Mouse (Mus musculus) forebrain, embryonic 11.5 days (tissue): ENCODE measurements around the gene Gm26602. TPM values are rescaled to one million over a fixed set of nuclear protein-coding genes. Genes with fewer than 3 reads are reported as not detected.
A peak's percentile ranks its signal among the peaks of the same experiment; 100 is the strongest.

Experiments used
- ATAC-seq: fragments of 200-750 bp; cut with Nextera tagmentation; replicated peaks from 2 replicates; pipeline ENCODE4 v1.8.0; 2017; ENCODE audit warnings: moderate TSS enrichment; ENCODE audit not compliant: low FRiP score
- DNase-seq: peaks from one replicate; pipeline ENCODE4 v3.0.0-alpha.2; 2017; ENCODE audit warnings: low spot score
- H3K27ac ChIP-seq: fragments of 300-500 bp; sonication (generic); 2 replicates; pipeline ENCODE4 v1.5.1; 2014; ENCODE audit warnings: low read depth, low read length
- H3K27me3 ChIP-seq: fragments of 300-500 bp; sonication (generic); 2 replicates; pipeline ENCODE4 v1.6.1; 2014; ENCODE audit warnings: mild to moderate bottlenecking, low read length, mixed read lengths; ENCODE audit not compliant: control insufficient read depth, insufficient read depth
- H3K36me3 ChIP-seq: fragments of 300-500 bp; sonication (generic); 2 replicates; pipeline ENCODE4 v1.6.1; 2014; ENCODE audit warnings: mild to moderate bottlenecking, low read length, moderate library complexity, mixed read lengths; ENCODE audit not compliant: control insufficient read depth, insufficient read depth
- H3K4me1 ChIP-seq: fragments of 300-500 bp; sonication (generic); replicated peaks from 2 replicates; pipeline ENCODE4 v1.6.1; 2014; ENCODE audit warnings: low read length, mixed read lengths; ENCODE audit not compliant: control insufficient read depth, insufficient read depth
- H3K4me2 ChIP-seq: fragments of 300-500 bp; sonication (generic); 2 replicates; pipeline ENCODE4 v1.6.1; 2014; ENCODE audit warnings: low read depth, mild to moderate bottlenecking, low read length, moderate library complexity, mixed read lengths; ENCODE audit not compliant: severe bottlenecking
- H3K4me3 ChIP-seq: fragments of 300-500 bp; sonication (generic); 2 replicates; pipeline ENCODE4 v1.5.1; 2014; ENCODE audit warnings: low read depth, low read length
- H3K9ac ChIP-seq: fragments of 300-500 bp; sonication (generic); 2 replicates; pipeline ENCODE4 v1.6.1; 2014; ENCODE audit warnings: low read length
- H3K9me3 ChIP-seq: fragments of 300-500 bp; sonication (generic); 2 replicates; pipeline ENCODE4 v1.6.1; 2016; ENCODE audit warnings: low read length, mixed read lengths; ENCODE audit not compliant: control insufficient read depth
- WGBS: fragments of 180-500 bp; shearing (Covaris S2); extraction: QIAGEN DNeasy Blood & Tissue Kit; methylation state at CpG from one replicate; pipeline ENCODE4 v1.1.7; 2014; 5-methylcytosine and 5-hydroxymethylcytosine counted together
- polyA plus RNA-seq: library from polyadenylated mRNA; unstranded; fragments of >200 nt; fragmentation: Nextera tagmentation; extraction: Ambion mirVana; gene quantifications from 2 replicates; pipeline ENCODE4 v1.2.1, GENCODE M21; 2014

Gene Gm26602
- polyA plus RNA-seq, 1 experiment from 2014 or later = 14.8 TPM

DNA sequence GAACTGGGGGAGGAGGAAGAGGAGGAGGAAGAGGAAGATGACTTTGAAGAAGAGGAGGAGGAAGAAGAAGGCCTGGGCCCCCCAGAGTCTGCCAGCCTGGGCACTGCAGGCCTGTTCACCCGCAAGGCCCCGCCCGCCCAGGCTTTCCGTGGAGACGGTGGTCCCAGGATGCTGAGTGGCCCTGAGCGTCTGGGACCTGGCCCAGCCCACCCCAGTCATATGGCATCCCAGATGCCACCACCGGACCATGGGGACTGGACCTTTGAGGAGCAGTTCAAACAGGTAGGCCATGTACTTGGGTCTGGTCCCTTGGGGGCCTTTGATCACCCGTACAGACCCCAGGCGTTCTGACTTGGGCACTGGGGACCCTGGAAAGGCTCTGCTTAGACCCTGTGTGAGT is 21.1 kb downstream of the Gm26602 start:
- Histone ChIP-seq H3K27ac (no peak overlapping the region), H3K4me1 (peaks cover 9% of the 10 kb centered on the region), H3K4me3 (no peak overlapping the region), H3K27me3 (no peaks in the 10 kb centered on the region), H3K36me3 (no peaks in the 10 kb centered on the region), H3K9ac (no peak overlapping the region), H3K9me3 (no peaks in the 10 kb centered on the region), H3K4me2 (no peak overlapping the region)
- 84% methylated on average over 9 of the region's 9 CpGs for WGBS
- no peak for ATAC-seq
- no peak for DNase-seq

DNA sequence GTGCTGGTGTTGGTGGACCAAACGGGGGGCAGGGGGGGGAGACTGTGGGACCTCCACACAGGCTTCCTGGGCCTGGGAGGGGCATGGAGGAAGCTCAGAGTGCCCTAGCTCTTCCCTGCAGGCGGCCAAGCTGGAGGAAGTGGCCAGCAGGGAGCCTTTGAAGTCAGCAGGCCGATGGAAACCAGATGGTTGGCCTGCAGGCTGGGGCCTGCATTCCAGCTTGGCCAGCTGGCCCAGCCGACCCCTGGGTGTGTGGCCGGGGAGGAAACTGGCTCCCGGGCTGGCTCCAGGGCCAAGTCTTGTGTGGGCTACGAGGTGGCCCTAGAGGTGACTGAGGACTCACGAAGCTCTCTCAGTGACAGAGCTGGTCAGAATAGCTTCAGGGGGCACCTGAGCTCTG is 22.1 kb downstream of the Gm26602 start:
- no peak overlapping the region for H3K4me2 ChIP-seq
- H3K9ac ChIP-seq = no peak overlapping the region

GRCm38 (mm10) chr10:79933145-79933679 is 22.6 kb downstream of the Gm26602 start:
- Histone ChIP-seq H3K9ac (no peak overlapping the region), H3K4me2 (no peak overlapping the region), H3K4me1 (peaks cover 9% of the 10 kb centered on the region), H3K27ac (no peak overlapping the region), H3K36me3 (no peaks in the 10 kb centered on the region), H3K9me3 (no peaks in the 10 kb centered on the region), H3K4me3 (no peak overlapping the region), H3K27me3 (no peaks in the 10 kb centered on the region)
- DNase-seq = no peak
- WGBS = 74% methylated on average over 9 of the region's 9 CpGs
- no peak for ATAC-seq

More for the DNA sequence above, 22.1 kb downstream of the Gm26602 start:
- no peaks in the 10 kb centered on the region for H3K27me3 ChIP-seq
- H3K4me3 ChIP-seq = no peak overlapping the region
- no peak for ATAC-seq
- no peak overlapping the region for H3K27ac ChIP-seq
- WGBS = 32% methylated on average over 8 of the region's 8 CpGs
- no peaks in the 10 kb centered on the region for H3K36me3 ChIP-seq
- no peak for DNase-seq
- H3K4me1 ChIP-seq = peaks cover 9% of the 10 kb centered on the region
- no peaks in the 10 kb centered on the region for H3K9me3 ChIP-seq

DNA sequence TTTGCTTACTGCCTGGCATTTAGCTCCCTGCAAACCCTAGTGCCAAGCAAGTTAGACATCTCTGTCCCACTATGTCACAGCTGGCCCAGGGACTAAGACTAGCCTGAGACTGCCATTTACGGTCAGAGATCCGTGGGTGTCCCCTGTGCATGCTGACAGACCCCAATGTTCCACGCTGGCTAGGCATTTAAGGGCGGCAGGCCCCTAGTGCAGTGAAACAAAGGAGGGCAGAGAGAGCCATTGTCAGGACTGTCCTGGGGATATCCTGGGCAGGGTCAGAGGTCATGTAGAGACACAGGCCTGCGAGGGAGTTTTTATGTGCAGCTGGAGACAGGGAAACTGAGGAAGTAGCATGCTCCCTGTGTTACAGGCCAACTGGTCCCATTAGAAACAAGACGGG is 23.2 kb downstream of the Gm26602 start:
- no peak overlapping the region for H3K4me2 ChIP-seq
- no peak overlapping the region for H3K9ac ChIP-seq
- ATAC-seq = no peak
- H3K4me3 ChIP-seq = no peak overlapping the region
- no peaks in the 10 kb centered on the region for H3K27me3 ChIP-seq
- no peak for DNase-seq
- H3K9me3 ChIP-seq = no peaks in the 10 kb centered on the region
- no peaks in the 10 kb centered on the region for H3K36me3 ChIP-seq
- 40% methylated on average over 6 of the region's 6 CpGs for WGBS
- H3K27ac ChIP-seq = no peak overlapping the region
- H3K4me1 ChIP-seq = peaks cover 6% of the 10 kb centered on the region

GRCm38 (mm10) chr10:79934272-79934721 is 23.6 kb downstream of the Gm26602 start:
- Histone ChIP-seq H3K9me3 (no peaks in the 10 kb centered on the region), H3K27ac (no peak overlapping the region), H3K4me3 (no peak overlapping the region), H3K9ac (no peak overlapping the region), H3K4me1 (peaks cover 3% of the 10 kb centered on the region; the same call in 1 of the 2 replicates), H3K36me3 (no peaks in the 10 kb centered on the region), H3K27me3 (no peaks in the 10 kb centered on the region), H3K4me2 (no peak overlapping the region)
- DNase-seq = no peak
- WGBS = 84% methylated on average over 13 of the region's 13 CpGs
- no peak for ATAC-seq

DNA sequence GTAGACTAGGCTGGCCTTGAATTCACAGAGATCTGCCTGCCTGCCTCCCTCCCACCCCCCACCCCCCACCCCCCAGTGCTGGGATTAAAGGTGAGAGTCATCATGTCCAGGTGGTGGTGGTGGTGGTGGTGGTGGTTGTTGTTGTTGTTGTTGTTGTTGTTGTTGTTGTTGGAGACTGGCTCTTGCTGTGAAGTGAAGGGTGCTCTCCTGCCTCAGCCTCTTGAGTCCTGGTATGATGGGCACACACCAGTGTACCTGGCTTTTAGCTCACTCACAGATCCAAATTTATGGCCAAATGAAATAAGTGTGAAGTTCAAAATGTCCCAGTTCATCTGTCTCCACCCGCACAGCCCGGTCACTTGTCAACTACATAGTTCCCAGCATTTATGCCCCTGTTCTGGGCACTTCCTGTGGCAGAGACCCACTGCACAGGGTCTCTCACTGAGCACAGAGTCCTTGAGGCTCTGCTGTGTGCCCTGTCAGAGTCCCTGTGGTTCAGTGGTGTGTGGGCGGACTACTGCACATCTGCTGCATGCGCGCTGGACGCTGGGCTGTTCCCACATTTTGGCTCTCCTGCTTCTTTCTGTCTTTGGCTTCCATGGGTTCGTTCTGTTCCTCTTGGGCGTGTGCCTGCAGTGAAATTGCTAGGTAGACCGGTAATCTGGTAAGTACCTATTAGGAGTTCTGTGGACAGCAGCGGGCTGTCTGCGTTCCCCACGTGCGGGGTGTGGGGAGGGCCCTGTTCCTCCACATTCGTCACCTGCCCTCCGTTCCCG is 24.3 kb downstream of the Gm26602 start:
- no peak for ATAC-seq
- H3K4me3 ChIP-seq = no peak overlapping the region
- peaks cover 3% of the 10 kb centered on the region; the same call in 1 of the 2 replicates for H3K4me1 ChIP-seq

GRCm38 (mm10) chr10:79936284-79936910 is 25.7 kb downstream of the Gm26602 start:
- Histone ChIP-seq H3K36me3 (no peaks in the 10 kb centered on the region), H3K27me3 (no peaks in the 10 kb centered on the region), H3K9ac (no peak overlapping the region), H3K4me1 (peaks cover 3% of the 10 kb centered on the region; the same call in 1 of the 2 replicates), H3K4me3 (no peak overlapping the region), H3K27ac (peak overlapping the region; percentile 3; the same call in 1 of the 2 replicates), H3K4me2 (no peak overlapping the region), H3K9me3 (no peaks in the 10 kb centered on the region)
- DNase-seq (no peak), ATAC-seq (no peak)
- 83% methylated on average over 10 of the region's 10 CpGs for WGBS

More for the DNA sequence above, 24.3 kb downstream of the Gm26602 start:
- Histone ChIP-seq H3K27me3 (no peaks in the 10 kb centered on the region), H3K36me3 (no peaks in the 10 kb centered on the region), H3K9ac (no peak overlapping the region), H3K27ac (no peak overlapping the region), H3K9me3 (no peaks in the 10 kb centered on the region), H3K4me2 (no peak overlapping the region)
- DNase-seq = no peak
- 91% methylated on average over 16 of the region's 16 CpGs for WGBS

- Histone ChIP-seq H3K4me2 (no peak overlapping the region), H3K27ac (no peak overlapping the region; the same call in 1 of the 2 replicates), H3K4me1 (peaks cover 3% of the 10 kb centered on the region; the same call in 1 of the 2 replicates), H3K27me3 (no peaks in the 10 kb centered on the region), H3K36me3 (no peaks in the 10 kb centered on the region), H3K4me3 (no peak overlapping the region), H3K9ac (no peak overlapping the region), H3K9me3 (no peaks in the 10 kb centered on the region)
- DNase-seq (no peak), ATAC-seq (no peak)
- WGBS = 84% methylated on average over 27 of the region's 27 CpGs
These were observed 26.3 kb downstream of the Gm26602 start for GRCm38 (mm10) chr10:79936911-79937441.
